Mouse (Mus musculus) neural tube, embryonic 11.5 days (tissue): ENCODE data around the gene Med24. TPM values are rescaled to one million over a fixed set of nuclear protein-coding genes. Genes with fewer than 3 reads are reported as not detected.
"Not testable (repeated sequence)": the region's sequence is repeated elsewhere in the genome, so short reads cannot be mapped to it uniquely, and the experiment has no call there.

ENCODE experiments used
- ATAC-seq: fragments of 200-750 bp; cut with Nextera tagmentation; 2 replicates; pipeline ENCODE4 v1.8.0; 2017; ENCODE audit warnings: moderate number of reproducible peaks, mild to moderate bottlenecking, moderate TSS enrichment, moderate library complexity; ENCODE audit not compliant: insufficient read depth, low FRiP score, low TSS enrichment
- DNase-seq: peaks from one replicate; pipeline ENCODE4 v3.0.0-alpha.2; 2015; ENCODE audit warnings: low spot score
- H3K27ac ChIP-seq: fragments of 300-500 bp; sonication (generic); 2 replicates; pipeline ENCODE4 v1.5.1; 2014; ENCODE audit warnings: low read depth, mild to moderate bottlenecking, low read length
- H3K27me3 ChIP-seq: fragments of 300-500 bp; sonication (generic); 2 replicates; pipeline ENCODE4 v1.6.1; 2014; ENCODE audit warnings: mild to moderate bottlenecking, low read length, mixed read lengths; ENCODE audit not compliant: control insufficient read depth, insufficient read depth
- H3K36me3 ChIP-seq: fragments of 300-500 bp; sonication (generic); 2 replicates; pipeline ENCODE4 v1.6.1; 2014; ENCODE audit warnings: mild to moderate bottlenecking, low read length, moderate library complexity, mixed read lengths; ENCODE audit not compliant: control insufficient read depth, insufficient read depth
- H3K4me1 ChIP-seq: fragments of 300-500 bp; sonication (generic); 2 replicates; pipeline ENCODE4 v1.6.1; 2014; ENCODE audit warnings: low read length, mixed read lengths; ENCODE audit not compliant: control insufficient read depth, insufficient read depth
- H3K4me2 ChIP-seq: fragments of 300-500 bp; sonication (generic); 2 replicates; pipeline ENCODE4 v1.6.1; 2014; ENCODE audit warnings: low read depth, mild to moderate bottlenecking, moderate library complexity
- H3K4me3 ChIP-seq: fragments of 300-500 bp; sonication (generic); 2 replicates; pipeline ENCODE4 v1.5.1; 2014; ENCODE audit warnings: low read depth, low read length
- H3K9ac ChIP-seq: fragments of 300-500 bp; sonication (generic); 2 replicates; pipeline ENCODE4 v1.6.1; 2014; ENCODE audit warnings: mild to moderate bottlenecking, low read length
- H3K9me3 ChIP-seq: fragments of 300-500 bp; sonication (generic); 2 replicates; pipeline ENCODE4 v1.6.1; 2016; ENCODE audit warnings: low read length; ENCODE audit not compliant: control insufficient read depth
- WGBS: fragments of 180-500 bp; shearing (Covaris S2); extraction: QIAGEN DNeasy Blood & Tissue Kit; methylation state at CpG from one replicate; pipeline ENCODE4 v1.1.7; 2014; 5-methylcytosine and 5-hydroxymethylcytosine counted together
- polyA plus RNA-seq: library from polyadenylated mRNA; unstranded; fragments of >200 nt; fragmentation: Nextera tagmentation; extraction: Ambion mirVana; gene quantifications from 2 replicates; pipeline ENCODE4 v1.2.1, GENCODE M21; 2014

Med24 gene
- polyA plus RNA-seq, 1 experiment from 2014 or later = 74.5 TPM

DNA sequence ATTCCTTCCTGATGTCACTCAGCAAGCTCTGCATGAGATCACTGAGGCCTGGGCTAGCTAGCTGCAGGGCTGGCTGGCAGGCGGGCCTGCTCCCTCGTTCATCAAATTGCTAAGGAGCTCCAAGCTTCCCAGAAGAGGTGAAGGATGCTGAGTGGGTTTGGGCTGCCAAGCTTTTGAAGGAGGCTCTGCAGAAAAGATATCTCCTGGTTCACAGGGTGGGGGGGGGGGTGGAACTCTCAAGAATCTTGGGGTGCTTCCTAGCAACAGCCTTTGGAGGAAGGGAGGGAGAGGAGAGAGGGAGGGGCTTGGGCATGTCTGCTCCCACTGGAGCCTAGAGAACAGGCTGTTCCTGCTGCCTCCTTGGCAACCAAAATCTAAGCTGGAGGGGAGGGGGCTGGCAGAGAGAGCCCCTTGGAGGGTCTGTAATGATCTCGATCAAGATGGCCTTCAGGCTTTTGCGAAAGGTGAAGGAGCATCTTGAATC is 9.2 kb upstream of the Med24 start:
- H3K36me3 ChIP-seq = no peaks in the 10 kb centered on the region
- H3K9ac ChIP-seq = no peak overlapping the region
- H3K27me3 ChIP-seq = no peaks in the 10 kb centered on the region
- no peak overlapping the region for H3K4me2 ChIP-seq
- H3K4me1 ChIP-seq = peaks cover 27% of the 10 kb centered on the region
- no peak for DNase-seq
- no peak overlapping the region for H3K4me3 ChIP-seq
- no peak overlapping the region for H3K27ac ChIP-seq
- peaks cover 5% of the 10 kb centered on the region; the same call in 1 of the 2 replicates for H3K9me3 ChIP-seq
- WGBS = 48% methylated on average over 4 of the region's 4 CpGs
- no peak for ATAC-seq

- ATAC-seq, H3K36me3 ChIP-seq, DNase-seq, H3K27me3 ChIP-seq, H3K4me3 ChIP-seq, H3K27ac ChIP-seq, H3K9me3 ChIP-seq, H3K9ac ChIP-seq, H3K4me2 ChIP-seq: not testable (repeated sequence)
- 97% methylated on average over 2 of the region's 2 CpGs for WGBS
- H3K4me1 ChIP-seq = peaks cover 17% of the 10 kb centered on the region
Observed at GRCm38 (mm10) chr11:98737220-98737619, 8.0 kb upstream of the Med24 start.

DNA sequence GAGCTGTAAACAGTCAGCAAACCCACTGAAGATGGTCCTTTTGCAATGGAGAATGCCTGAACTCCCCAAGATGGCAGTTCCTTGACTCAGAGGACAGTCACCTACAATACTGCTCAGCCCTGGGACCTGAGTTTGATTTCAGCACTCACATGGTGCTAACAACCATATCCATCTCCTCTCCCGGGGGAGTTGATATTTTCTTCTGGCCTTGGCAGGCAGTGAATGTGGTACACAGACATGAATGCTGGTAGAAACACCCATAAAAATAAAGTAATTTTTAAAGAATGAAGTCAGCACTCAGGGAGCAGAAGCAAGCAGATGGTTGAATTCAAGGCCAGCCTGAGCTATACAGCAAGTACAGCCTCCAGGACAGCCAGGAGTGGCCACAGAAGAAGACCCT is 6.9 kb upstream of the Med24 start:
- Histone ChIP-seq H3K4me1 (peaks cover 14% of the 10 kb centered on the region), H3K36me3 (no peaks in the 10 kb centered on the region), H3K4me3 (no peak overlapping the region), H3K27me3 (no peaks in the 10 kb centered on the region), H3K27ac (no peak overlapping the region), H3K4me2 (no peak overlapping the region), H3K9ac (no peak overlapping the region), H3K9me3 (peaks cover 5% of the 10 kb centered on the region; the same call in 1 of the 2 replicates)
- DNase-seq = no peak
- no peak for ATAC-seq
- 93% methylated on average over 1 of the region's 1 CpGs for WGBS

- Histone ChIP-seq H3K4me2 (no peak overlapping the region), H3K4me1 (peaks cover 5% of the 10 kb centered on the region), H3K9ac (no peak overlapping the region), H3K36me3 (no peaks in the 10 kb centered on the region), H3K4me3 (no peak overlapping the region), H3K9me3 (peaks cover 5% of the 10 kb centered on the region; the same call in 1 of the 2 replicates), H3K27me3 (no peaks in the 10 kb centered on the region), H3K27ac (no peak overlapping the region)
- WGBS = 89% methylated on average over 4 of the region's 4 CpGs
- no peak for DNase-seq
- ATAC-seq = no peak
Observed at GRCm38 (mm10) chr11:98735111-98735510, 5.9 kb upstream of the Med24 start.

DNA sequence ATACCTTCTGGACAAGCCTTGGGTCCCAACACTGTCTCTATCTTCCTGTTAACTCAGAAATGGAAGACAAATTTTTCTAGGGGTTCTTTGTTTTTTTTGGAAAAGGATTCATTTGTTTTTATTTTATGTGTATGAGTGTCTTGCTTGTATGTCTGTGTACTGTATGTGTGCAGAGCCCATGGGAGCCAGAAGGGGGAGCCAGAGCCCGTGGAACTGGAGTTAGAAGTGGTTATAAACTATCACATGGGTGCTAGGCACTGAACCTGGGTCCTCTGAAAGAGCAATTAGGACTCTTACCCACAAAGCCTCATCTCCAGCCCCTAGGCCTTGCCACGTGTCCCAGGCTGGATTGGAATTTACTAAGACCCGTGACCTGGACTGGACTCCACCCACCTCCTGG is 4.8 kb upstream of the Med24 start:
- peaks cover 5% of the 10 kb centered on the region; the same call in 1 of the 2 replicates for H3K9me3 ChIP-seq
- no peak overlapping the region for H3K27ac ChIP-seq
- no peak overlapping the region for H3K9ac ChIP-seq
- no peak overlapping the region for H3K4me2 ChIP-seq
- ATAC-seq (no peak), DNase-seq (no peak)
- H3K36me3 ChIP-seq = no peaks in the 10 kb centered on the region
- WGBS = 74% methylated on average over 3 of the region's 3 CpGs
- H3K4me1 ChIP-seq = no peaks in the 10 kb centered on the region
- H3K27me3 ChIP-seq = no peaks in the 10 kb centered on the region
- H3K4me3 ChIP-seq = no peak overlapping the region

GRCm38 (mm10) chr11:98731134-98731533 is 1.9 kb upstream of the Med24 start:
- Histone ChIP-seq H3K9me3 (peaks cover 5% of the 10 kb centered on the region; the same call in 1 of the 2 replicates), H3K27ac (no peak overlapping the region), H3K27me3 (no peaks in the 10 kb centered on the region), H3K4me1 (no peaks in the 10 kb centered on the region), H3K4me2 (no peak overlapping the region), H3K4me3 (no peak overlapping the region), H3K36me3 (no peaks in the 10 kb centered on the region), H3K9ac (no peak overlapping the region)
- WGBS = 60% methylated on average over 5 of the region's 5 CpGs
- ATAC-seq = no peak
- DNase-seq = no peak

GRCm38 (mm10) chr11:98730727-98731126 is 1.5 kb upstream of the Med24 start:
- no peak overlapping the region for H3K9ac ChIP-seq
- H3K9me3 ChIP-seq = peaks cover 5% of the 10 kb centered on the region; the same call in 1 of the 2 replicates
- 74% methylated on average over 4 of the region's 4 CpGs for WGBS
- DNase-seq (no peak), ATAC-seq (no peak)
- H3K4me3 ChIP-seq = no peak overlapping the region
- no peaks in the 10 kb centered on the region for H3K4me1 ChIP-seq
- H3K4me2 ChIP-seq = no peak overlapping the region
- no peaks in the 10 kb centered on the region for H3K36me3 ChIP-seq
- H3K27ac ChIP-seq = no peak overlapping the region
- H3K27me3 ChIP-seq = no peaks in the 10 kb centered on the region

- Histone ChIP-seq H3K27ac (no peak overlapping the region), H3K9me3 (no peaks in the 10 kb centered on the region), H3K36me3 (no peaks in the 10 kb centered on the region), H3K9ac (no peak overlapping the region), H3K4me2 (no peak overlapping the region), H3K27me3 (no peaks in the 10 kb centered on the region), H3K4me1 (no peaks in the 10 kb centered on the region), H3K4me3 (no peak overlapping the region)
- 96% methylated on average over 15 of the region's 15 CpGs for WGBS
- no peak for ATAC-seq
- no peak for DNase-seq
Observed at GRCm38 (mm10) chr11:98725926-98726506, 3.2 kb downstream of the Med24 start.

GRCm38 (mm10) chr11:98723098-98723497 is 6.1 kb downstream of the Med24 start:
- WGBS = 85% methylated on average over 7 of the region's 7 CpGs
- Histone ChIP-seq H3K4me1 (no peaks in the 10 kb centered on the region), H3K36me3 (no peaks in the 10 kb centered on the region), H3K27me3 (no peaks in the 10 kb centered on the region), H3K9ac (no peak overlapping the region), H3K4me2 (no peak overlapping the region), H3K27ac (no peak overlapping the region), H3K9me3 (no peaks in the 10 kb centered on the region), H3K4me3 (no peak overlapping the region)
- DNase-seq = no peak
- ATAC-seq = no peak
